Mouse (Mus musculus) ovary, postnatal 36 days (tissue): ENCODE measurements around the gene Znrf2.

ENCODE experiments used
- DNase-seq: peaks from one replicate; pipeline ENCODE4 v3.0.0; 2022; ENCODE audit warnings: low spot score, mixed read lengths

The Znrf2 gene

DNA sequence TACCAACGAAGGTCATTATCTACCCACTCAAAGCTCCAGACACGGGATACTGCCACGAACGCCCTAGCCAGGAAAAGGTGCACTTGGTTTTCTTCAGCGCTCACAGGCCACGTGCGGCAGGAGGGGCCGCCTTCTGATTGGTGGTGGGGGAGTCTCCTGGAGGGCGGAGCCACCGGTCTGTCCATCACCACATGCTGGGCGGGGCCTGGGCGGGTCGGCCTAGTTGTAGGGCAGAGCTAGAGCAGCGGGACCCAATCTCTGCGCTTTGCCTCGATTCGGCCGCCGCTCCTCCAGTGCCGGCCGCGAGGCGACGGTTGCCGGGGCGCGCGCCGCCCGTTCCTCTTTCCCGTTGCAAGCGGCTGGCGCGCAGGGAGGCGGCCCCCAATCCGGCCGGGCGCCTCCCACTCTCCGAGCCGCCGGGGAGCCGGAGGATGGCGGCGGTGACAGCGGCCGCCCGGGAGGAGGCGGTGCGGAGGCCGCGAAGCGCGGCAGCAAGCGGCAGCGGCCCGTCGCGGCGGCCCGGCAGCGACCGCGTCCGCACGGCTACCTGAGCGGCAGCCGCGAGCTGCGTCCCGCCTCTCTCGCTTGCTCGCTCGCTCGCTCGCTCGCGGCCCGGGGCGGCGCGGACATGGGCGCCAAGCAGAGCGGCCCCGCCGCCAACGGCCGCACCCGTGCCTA, at the start of gene Znrf2:
Gene Znrf2 (plus strand): TSS at position 529 of the 678 bp plus-strand sequence.
- peak; percentile 95 for DNase-seq

DNA sequence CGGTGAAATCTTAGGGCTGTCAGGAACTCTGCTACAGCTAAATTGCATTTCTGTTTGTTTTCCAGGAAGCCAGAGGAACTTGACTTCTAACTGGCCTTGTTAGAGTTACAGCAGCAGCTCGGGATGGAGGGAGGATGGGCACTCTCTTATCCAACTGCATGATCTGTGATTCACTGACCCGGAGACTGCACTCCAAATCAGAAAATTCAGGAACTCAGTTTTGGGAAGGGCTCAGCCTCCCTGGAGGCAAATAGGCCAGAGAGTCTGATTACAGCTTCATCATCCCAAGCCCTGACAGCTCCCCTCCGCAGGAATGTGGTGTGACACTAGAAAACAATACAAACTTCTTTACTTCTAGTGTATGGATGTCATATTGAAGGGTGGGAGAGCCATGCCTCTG, 49.0 kb upstream of the Znrf2 start:
- DNase-seq: no peak

DNA sequence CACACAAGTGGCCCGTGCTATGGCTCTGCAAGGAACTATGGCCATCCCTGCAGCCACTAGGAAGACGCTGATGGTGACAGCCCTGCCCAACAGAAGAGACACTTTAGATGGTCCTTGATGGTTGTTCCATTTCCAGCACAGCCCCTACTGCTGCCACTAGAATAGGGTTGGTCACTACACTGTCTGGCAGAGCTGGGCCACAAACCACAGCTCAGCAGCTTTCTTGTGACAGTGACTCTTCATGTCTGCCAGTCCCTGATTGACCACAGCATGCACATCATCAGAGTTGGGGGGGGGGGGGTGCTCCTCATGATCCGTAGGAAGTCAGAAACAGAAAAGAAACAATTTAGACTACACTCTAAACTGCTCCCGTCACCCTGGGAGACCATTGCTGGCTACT, 46.0 kb upstream of the Znrf2 start:
- no peak for DNase-seq

DNA sequence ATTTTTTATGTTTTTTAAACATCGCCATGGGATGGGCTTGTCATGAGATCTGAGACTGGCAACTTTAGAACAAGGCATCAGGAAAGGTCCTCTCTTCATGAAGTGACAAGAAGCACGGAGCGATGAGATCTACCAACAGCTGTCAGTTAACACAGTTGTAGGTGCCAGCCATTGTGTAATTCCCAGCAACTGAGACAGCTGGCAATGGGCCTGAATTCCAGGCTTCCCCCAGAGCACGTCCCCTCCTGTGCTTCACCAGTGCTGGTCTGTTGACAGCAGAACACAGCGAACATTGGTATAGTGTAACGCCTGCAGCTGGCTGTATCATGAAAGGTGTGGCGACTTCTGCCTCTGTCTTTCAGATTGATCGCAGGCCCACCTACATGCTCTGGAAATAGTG, 45.5 kb upstream of the Znrf2 start:
- no peak for DNase-seq

DNA sequence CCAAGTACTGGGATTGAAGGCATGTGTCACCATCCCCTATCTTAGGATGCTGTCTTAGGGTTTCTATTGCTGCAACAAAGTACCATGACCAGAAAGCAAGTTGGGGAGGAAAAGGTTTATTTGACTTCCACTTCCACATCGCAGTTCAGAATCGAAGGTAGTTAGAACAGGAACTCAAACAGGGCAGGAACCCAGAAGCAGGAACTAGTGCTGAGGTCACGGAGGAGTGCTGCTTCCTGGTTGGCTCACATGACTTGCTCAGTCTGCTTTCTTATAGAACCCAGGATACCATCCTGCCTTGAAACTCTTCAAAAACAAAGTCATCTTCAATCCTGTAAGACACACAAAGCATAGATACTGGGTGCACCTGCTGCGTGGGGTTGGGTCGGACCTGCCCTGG, 44.6 kb upstream of the Znrf2 start:
- DNase-seq: no peak

DNA sequence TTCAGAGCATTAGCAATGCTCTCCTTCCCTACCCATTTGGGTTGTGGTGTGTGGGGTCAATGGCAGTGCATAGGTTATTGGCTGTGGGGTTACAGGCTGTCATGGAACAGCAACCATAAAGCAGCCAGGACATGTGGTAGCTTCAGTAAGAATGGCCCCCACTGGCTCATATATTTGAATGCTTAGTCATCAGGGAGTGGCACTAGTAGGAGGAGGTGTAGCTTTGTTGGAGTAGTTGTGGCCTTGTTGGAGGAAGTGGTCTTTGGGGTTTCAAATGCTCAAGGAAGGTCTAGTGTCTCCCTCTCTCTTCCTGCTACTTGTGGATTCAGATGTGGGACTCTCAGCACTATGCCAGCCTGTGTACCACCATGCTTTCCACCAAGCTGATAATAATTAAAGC, 41.0 kb upstream of the Znrf2 start:
- no peak for DNase-seq

DNA sequence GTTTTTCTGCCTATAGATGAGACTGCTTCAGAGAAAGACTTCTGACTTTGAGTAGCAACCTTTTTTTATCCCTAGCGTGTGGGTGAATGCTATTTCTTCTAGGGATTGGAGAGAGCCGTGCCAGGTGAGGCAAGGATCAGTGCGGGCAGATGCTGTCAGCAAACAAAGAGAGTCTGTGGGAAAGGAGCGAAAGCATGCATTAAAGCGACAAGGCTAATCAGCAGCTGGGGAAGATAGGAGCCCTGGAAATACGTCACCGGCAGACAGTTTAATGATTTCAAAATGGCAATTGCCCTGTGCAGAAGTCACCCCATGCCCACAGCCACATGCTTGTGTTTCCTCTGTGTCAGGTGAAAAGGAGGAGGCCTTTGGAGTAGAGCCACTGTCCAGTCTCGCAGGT, 39.1 kb upstream of the Znrf2 start:
- DNase-seq: no peak

DNA sequence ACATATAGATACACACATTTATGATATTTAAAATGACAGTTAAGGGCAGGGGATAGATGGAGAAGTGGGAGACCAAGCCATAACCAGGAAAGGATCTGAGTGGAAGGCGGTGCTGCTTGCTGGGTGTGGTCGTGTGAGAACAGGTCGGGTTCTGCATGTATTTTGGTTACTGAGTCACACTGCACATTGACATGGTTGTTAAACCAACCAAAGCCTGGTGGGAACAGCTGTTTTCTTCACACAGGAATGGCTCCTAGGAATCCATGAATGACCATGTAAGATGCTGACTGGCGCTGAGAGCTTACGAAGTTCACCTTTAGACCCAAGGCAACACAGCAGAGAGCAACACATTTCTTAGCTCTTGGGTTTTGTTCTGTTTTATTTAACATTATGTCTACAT, 36.7 kb upstream of the Znrf2 start:
- DNase-seq: no peak

DNA sequence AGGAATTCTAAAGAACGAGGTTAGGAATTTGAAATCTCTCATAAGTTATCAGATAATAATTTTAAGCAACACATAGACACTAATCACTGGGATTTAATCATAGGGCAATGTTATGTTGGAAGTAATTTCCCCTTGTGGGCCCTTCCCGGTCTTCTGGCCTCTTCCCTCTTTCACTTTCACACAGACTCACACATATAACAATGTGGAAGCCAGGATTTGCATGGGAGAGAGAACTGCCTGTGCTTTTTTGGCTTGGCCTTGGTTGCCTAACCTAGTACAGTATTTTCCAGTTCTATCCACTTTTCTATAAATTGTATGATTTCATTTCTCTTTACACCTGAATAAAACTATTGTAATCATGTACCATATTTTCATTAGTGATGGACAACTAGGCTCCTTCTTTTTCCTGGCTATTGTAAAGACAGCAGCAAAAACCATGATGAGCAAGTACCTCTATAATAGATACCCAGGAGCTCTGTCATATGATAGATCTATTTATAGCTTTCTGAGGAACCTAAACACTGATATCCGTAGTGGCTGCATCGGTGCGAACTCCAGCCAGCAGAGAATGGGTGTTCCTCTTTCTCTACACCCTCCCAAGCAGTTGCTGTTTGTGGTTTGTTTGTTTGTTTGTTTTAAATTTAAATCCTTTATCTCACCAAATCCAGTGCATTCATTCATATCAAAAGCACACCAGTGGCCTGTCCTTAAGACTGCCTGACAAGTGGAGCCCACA, 36.0 kb upstream of the Znrf2 start:
- no peak for DNase-seq

DNA sequence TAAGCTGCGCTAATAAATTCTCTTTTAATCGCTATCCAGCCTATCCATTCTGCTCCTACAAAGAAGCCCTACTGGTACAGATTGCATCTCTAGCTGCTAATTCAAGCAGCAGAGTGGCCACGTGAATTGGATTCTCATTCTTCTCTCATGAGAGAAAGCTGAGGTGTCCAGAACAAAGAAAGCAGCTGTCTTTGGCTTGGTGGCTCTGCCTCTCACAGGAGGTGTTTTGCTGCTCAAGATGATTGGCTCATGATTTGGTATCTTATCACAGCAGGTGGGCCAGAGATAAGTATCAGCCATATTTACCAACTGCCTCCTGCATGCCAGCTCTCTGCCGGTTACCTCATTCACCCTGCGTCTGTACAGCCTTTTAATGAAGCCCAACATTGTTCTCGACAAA, 34.8 kb upstream of the Znrf2 start:
- no peak for DNase-seq

DNA sequence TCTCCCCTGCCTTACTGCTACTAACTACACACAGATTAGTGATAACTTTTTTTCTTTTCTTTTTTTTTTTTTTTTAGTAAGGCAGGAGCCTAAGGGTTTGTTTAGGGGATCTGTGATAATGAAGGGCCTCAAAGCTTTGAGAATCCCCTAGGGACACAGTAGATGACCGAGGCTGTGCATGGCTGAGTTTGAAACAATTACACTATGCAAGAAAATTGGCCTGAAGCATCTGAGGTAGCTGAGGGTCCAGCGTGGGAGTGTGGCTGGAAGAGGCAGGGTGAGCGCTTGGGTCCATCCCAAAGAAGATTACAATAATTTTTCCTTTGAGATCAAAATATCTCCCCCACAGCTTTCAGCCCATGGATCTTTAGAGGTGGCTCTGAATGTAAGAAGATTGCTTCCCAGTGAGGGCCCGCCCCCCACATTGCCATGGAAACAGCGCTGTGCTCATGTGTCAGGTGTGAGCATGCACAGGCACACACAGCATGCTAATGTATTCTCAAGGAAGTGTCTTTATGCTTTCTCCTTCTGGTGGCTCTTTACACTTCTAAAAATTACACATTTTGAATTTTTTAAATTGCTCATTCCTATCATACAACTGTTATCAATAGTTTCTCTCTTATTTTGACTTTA, 31.5 kb upstream of the Znrf2 start:
- DNase-seq: peak; percentile 28

DNA sequence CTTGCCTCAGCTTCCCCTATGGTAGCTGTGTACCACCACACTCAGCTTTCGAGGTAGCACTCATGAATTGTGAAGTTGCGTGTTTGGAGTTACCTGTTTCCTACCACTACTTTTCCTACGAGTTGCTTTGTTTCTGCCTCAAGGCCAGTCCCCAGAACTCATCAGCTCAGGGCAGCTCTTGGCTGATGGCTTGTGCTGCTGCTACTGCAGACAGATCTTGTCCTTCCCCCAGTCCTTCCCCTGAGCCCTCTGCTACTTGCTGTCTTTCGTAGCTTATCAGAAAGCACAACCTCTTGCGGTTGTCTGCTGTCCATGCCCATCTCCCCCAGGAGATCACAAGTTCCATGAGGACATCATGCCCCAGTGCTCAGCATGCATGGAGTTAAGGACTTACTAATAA, 29.9 kb upstream of the Znrf2 start:
- DNase-seq: no peak

DNA sequence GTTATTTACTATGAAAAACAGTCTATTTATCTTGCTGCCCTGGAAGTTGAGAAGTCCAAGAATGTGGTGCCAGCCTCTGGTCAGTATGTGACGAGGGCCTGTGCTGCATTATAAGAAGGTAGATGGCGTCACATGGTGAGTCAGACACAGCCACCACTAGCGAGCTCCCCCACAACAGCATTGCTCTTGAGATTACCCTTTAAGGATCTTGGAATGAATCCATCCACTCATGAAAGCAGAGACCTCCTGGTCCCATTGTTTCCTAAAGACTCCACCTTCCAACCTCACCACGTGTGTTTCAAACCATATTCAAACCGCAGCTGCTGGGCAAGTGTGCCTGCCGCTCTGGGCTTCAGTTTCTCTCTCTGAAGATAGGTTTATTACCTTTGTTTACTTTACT, 28.2 kb upstream of the Znrf2 start:
- no peak for DNase-seq

DNA sequence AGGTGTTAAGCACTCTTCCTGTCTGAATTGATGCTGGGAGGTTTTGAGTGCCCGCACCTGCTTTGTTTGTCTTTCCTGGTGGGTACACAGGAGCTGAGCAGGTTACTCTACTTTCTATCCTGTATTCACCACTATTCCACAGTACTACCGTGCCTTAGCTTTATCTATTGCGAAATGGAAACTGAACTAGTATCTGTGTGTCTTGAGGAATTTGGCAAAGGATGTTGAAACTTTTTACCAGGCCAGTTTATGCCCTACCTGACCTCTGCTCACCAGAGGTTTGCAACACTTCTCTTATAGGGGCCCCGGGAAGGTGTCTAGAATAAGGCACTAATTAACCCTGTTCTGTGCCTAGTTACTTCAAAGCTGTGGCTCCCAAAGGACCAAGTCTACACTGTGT, 27.6 kb upstream of the Znrf2 start:
- no peak for DNase-seq

DNA sequence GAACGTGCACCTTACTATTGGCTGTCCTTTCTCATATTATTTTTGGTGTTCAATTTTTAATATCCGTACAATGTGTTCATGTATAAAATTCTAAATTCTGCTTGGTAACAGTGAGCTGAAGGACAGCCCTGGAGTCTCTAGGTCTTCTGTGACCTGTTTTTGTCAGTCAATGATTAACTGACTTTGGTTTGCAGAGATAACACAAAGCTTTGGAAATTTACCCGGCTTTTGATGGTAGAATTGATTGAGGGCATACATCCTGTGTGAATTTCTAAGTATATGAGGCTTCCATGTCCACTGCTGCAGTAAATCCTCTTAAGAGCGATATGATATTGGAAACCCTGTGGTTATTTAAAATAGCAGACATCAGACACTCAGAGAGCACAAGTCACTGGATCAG, 26.6 kb upstream of the Znrf2 start:
- no peak for DNase-seq

DNA sequence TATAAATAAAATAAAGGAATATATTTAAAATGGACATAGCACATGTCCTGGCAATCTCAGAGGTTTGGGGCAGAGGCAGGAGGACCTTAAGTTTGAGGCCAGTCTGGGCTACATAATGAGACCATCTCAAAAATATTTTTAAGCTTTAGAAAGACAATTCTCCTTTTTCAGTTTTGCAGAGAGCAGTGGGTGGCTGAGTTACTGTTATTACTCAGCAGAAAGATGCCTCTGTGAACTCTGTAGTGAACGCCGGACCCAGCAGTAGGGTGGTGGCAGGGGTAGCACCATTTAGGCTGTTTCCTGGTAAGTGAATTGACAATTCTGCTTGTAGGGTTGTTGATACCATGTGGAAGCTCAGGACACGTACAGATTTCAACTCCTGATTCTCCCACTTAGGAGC, 22.9 kb upstream of the Znrf2 start:
- DNase-seq: no peak

DNA sequence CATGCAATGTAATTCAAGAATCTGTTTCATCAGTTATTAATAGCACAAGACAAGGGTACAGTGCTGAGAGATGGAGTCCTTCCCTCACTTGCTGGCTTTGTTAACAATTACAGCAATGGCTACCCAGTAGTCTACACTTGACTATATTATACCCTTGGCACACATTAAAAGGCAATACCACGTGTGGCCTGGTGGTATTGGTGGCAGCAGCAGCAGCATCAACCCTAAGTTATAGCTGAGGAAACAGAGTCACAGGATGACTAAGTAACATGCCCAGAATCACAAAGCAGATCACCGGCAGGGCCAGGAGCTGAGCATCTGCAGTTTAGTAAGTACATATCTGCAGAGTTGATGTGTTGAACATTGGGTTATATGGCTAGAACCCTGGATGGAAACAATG, 22.3 kb upstream of the Znrf2 start:
- DNase-seq: no peak

DNA sequence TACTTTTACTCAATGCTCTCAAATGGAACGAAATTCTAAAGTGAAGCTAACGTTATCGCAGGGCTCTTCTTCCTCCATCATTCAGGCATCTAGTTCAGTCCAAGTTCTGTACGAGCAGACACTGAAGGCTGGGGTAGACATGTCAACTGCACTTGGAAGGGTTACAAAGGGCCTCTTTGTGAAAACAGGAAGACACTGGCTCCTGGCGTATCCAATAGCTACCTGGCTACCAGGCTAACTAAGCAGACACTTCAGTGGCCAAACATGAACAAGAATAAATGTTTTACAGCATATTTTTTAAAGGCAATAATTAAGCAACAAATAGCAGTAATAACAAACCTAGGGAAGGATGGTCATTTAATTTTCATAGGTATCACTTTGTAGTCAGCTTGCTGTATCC, 21.7 kb upstream of the Znrf2 start:
- no peak for DNase-seq

DNA sequence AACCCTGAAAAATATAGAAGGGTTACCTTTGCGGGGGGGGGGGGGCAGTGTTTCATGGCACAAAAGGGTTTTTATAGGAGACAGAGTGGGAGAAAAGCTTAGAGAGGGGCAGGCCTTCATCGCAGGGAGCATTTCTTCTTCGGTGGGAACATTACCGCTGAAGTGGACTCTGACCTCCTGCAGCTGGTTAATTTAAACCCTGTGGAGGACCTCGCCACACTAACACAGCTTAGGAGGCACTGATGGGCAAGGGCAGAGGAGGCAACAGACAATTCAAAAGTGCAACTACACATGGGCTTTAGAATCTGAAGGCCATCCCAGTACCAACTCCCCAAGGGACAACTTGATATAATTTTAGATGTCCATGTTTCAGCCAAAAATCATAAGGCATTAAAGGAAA, 20.7 kb upstream of the Znrf2 start:
- DNase-seq: no peak

DNA sequence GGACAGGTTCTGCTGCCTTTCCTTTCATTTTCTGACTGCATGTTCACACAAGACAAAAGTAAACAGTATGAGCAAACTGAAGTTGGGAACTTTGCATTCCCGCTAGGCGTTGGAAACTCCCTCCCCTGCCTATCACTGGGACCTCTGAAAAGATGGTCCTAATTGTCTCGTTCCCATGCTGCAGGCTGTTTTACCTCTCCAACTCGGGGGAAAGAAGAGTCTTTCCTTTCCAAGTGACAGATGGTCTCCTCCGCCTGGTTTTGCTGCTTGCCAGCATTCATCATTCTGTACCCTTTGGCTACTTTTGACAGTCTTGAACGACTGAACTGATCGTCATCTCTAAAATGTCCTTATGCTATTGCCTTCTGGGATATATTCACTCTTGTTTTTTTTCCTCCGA, 14.4 kb upstream of the Znrf2 start:
- no peak for DNase-seq

DNA sequence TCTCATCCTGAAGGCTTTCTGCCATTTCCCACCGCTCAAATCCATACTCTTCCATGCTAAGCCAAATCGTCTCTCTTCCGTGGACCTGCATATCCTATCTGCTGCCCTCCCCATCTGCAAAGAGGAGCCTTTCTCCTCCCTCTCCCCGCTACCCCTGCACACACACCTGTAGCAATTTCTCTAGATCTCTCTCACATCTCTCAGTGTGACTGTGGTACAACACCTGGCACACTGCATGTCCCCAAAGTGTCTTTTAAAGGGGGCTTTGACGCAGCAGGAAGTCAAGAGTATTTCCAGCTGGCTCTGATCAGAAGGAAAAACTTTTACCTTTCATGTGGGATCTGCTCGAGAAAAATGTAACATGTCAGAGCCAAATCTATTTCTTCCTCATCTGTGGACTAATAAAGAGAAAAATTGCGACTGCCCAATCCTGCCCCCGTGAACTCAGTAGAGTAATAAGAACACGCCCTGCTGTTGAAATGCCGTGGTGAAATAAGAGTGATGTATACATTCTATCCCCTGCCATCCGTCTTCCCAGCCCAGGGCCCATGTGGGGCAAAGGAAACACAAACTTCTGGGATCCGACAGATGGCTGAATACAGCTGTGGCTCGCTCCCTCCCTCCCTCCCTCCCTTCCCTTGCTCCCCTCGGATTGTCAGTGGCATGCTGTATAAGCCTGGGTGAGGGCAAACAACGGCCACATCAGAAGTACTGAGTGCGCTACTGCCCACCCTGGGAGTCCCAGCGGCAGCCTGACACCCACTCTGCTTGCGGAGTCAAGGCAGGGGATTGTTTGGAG, 12.5 kb upstream of the Znrf2 start:
- DNase-seq: no peak

DNA sequence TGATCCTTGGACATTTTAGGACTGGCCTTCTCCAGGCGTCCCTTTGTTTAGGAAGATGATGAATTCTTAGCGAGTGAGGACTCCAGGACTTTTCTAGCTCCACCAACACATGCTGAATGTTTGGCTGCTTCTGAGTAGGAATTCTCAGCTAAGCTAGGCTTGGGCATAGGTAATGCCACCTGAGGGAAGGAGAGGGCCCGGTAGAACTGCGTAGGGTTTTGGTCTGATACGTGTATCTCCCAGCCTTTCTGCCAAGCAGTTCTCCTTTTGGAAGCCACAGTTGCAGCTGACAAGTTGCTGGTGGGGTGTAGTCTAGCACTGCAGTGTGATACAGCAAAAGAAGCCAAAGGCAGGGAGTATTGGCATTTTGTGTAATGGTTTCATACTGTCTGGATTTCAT, 10.9 kb upstream of the Znrf2 start:
- no peak for DNase-seq
